Mouse (Mus musculus): Measurements from ENCODE around the gene Slc25a35. TPM values are rescaled to one million over a fixed set of nuclear protein-coding genes. Genes with fewer than 3 reads are reported as not detected.

The Slc25a35 gene
- 10 to 100 TPM in 1 of 2 experiments, 1 to 10 TPM in 1; 6.6 to 12.5 TPM for polyA plus RNA-seq (2017; shearing (Covaris generic))

DNA sequence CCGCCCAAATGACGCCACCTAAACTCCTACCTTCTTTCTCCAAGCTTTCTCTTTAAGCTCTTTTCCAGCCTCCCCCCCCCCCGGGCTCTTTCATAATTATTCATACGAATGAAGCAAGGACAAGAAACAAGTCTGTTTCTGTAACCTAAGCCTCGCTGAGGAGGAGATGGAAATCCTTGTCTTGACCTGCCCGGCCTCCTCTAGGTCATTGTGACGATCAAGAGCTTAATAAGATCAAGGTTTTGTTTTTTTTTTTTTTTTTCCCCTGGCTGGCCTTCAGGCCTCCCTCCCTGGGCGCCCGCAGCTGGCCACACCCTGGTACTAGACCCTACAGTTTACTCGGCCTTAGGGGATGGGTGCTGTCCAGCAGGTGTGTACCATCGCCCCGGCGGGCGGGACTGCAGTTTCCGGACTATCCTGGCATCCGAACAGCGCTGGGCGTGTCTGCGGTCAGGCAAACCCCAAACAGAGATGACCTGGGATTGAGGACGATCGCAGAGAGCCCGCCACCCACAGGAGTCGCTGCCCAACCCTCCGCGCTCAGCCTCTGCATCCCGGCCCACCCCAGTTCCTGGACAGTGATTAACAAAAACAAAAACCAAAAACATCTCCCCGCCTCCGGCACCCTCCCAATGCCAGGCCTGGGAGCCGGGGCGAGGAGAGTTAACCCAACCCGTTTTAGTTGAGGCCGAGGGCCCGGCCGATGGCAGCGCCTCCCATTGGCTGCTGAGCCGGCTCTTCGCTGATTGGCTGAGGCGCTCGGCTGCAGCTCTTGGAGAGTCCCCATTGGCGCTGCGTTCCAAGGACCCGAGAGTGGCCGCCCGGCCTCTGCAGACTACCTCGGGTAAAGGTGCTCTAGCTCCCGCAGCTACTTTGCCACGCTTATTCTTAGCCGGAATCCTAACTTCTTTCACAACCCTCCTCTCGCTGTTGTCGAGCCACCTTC lies at the start of gene Slc25a35:
TSS of gene Slc25a35 (plus strand) at position 795 of the 946 bp plus-strand sequence.

DNA sequence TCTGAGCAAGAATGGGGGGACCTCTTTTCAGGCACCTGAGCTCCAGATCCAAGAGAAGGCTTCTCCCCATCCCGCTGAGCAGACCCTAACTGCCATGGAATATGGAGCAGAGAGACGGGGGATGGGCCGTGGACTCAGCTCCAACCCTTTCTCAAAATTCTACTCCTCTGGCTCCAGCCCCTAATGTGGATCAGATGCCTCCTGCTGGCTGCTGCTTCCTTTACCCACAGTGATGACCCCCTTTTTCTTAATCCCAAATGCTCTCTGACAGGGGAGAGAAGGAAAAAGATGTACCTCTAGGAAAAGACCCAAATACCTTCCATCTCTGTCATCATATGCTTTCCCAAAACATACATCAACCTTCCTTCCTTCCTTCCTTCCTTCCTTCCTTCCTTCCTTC lies 41.0 kb upstream of the Slc25a35 start, which contains the start of gene Odf4:
TSS of gene Odf4 (minus strand) at position 101 of the 400 bp plus-strand sequence.

DNA sequence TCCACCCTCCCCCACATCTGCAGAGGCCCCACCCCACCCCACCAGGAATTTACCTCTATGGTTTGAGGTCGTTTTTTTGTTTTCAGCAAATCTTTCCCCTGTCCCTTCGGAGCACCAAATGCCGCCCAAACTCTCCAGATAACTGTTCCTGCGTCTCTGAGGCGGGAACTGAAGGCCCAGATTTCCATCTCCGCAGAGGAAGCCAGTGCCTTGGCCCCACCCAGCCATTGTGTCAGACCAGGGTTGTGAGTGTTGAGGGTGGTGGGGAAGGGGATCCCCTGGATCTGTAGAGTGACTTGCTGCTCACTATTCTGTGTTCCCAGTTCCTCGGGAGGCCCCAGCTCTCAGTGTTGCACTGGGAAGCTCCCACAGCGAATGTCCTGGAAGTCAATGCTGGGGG lies 10.6 kb upstream of the Slc25a35 start, which contains the start of gene Arhgef15:
TSS of gene Arhgef15 (minus strand) at position 173 of the 400 bp plus-strand sequence.

DNA sequence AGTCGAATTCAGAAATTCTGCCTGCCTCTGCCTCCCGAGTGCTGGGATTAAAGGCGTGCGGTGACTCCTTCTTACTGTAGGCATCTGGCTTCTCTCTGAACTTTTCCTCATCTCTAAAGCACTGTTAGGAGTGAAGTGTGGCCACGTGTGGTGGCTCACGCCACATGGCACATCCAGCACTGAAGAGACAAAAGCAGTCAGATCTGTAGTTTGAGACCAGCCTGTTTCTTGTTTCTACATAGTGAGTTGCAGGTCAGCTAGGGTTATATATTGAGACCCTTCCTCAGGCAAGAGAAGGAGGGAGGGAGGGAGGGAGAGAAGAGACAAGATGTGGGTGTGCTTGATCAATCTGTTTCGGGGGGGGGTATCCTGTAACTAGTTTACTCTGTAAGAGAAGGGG lies 7.2 kb downstream of the Slc25a35 start, which contains the start of gene Rangrf:
TSS of gene Rangrf (minus strand) at position 101 of the 400 bp plus-strand sequence.

DNA sequence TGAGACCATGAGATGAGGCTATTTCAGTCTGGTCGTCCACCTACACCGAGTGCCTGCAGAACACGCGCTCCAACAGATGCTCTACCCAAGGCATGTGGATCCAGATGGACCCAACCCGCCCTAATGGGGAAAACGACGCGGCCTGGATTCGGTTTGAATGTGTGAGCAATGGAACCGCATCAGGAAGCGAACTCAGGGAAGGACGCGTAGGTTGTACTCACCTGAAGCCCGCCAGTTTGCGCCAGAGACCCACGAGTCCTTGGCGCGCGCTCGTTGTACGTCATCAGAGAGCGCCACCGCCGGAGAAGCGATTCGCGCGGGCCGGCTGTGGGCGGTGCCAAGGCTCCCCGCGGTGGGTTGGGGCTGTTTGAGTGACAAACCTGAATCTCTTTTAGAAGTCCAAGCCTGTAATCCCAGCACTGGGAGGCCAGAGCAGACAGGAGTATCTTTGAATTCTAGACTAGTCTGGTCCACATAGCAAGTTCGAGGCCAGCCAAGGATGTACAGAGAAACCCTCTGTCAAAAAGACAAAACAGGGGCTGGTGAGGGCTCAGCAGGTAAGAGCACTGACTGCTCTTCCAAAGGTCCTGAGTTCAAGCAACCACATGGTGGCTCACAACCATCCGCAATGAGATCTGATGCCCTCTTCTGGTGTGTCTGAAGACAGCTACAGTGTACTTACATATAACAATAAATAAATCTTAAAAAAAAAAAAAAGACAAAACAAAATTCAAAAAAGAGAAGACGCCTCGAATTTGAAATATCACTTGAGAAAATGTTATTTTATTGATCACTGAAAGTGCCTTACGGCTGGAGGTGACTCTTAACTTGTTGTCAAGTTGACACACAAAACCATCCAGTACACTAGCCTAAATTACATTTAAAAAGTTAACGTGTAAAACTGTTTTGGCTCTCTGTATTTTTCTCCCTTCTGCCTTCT lies 40.5 kb downstream of the Slc25a35 start, which contains the start of gene Pfas:
TSS of gene Pfas (minus strand) at position 279 of the 940 bp plus-strand sequence.

DNA sequence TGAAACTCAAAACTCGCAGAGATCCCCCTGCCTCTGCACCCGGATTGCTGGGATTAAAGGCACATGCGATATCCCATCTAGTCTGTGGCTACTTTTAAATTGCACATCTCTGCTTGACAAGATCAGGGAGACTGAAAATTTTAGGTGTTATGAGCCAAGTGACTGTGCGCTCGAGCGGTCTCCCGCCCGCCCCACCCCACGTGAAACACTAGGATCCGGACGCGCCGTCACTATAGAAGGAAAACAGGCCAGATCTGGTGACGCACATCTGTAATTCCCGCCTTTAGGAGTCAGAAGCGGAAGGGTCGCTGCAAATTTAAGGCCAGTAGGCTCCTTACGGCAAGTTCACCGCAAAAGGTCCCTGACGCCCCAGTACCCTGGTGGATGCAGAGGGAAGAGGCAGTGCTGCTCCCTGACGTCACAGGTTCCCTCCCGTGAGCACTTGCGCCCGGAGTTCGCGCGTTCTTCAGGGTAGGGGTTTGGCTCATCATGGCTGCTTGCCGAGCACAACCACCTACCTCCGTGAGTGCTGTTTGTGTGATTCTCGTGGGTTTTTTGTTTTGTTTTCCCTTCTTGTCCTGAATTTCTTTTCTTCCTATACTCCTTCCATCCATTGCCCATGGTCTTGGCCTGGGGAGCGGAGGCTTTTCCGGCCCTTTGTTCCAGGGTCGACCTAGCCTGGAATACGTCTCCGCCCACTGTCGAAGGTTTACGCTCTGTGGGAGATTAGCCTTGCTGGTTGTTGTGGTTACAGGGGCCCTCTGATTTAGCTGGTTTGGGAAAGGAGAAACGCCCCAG lies 47.9 kb downstream of the Slc25a35 start, which contains the start of gene Ctc1:
TSS of gene Ctc1 (plus strand) at position 268 of the 798 bp plus-strand sequence.

Other genes with a start within 250 kb of the Slc25a35 start
- 10 to 100 TPM; 58.3 to 68.8 TPM for gene Ndel1, start 96.3 kb upstream of the Slc25a35 start, polyA plus RNA-seq (2017; shearing (Covaris generic))
- gene Rnf222, start 79.6 kb upstream of the Slc25a35 start, polyA plus RNA-seq (2017; shearing (Covaris generic)): under 1 TPM in 1 of 2 experiments, not detected in 1; 0.13 TPM
- gene Rpl26, start 66.5 kb upstream of the Slc25a35 start, polyA plus RNA-seq (2017; shearing (Covaris generic)): 100 to 1,000 TPM; 738 to 754 TPM
- 1 to 10 TPM in 1 of 2 experiments, under 1 TPM in 1; 0.51 to 4.0 TPM for gene Odf4, start 41.0 kb upstream of the Slc25a35 start, polyA plus RNA-seq (2017; shearing (Covaris generic))
- gene Arhgef15, start 10.7 kb upstream of the Slc25a35 start, polyA plus RNA-seq (2017; shearing (Covaris generic)): under 1 TPM; 0.19 to 0.78 TPM
- 10 to 100 TPM; 20.6 to 25.1 TPM for gene Rangrf, start 7.1 kb downstream of the Slc25a35 start, polyA plus RNA-seq (2017; shearing (Covaris generic))
- 1 to 10 TPM; 3.4 to 4.0 TPM for gene Pfas, start 40.3 kb downstream of the Slc25a35 start, polyA plus RNA-seq (2017; shearing (Covaris generic))
- gene Ctc1, start 47.8 kb downstream of the Slc25a35 start, polyA plus RNA-seq (2017; shearing (Covaris generic)): 10 to 100 TPM; 21.2 to 28.1 TPM
- 1 to 10 TPM; 3.4 to 5.2 TPM for gene Aurkb, start 77.5 kb downstream of the Slc25a35 start, polyA plus RNA-seq (2017; shearing (Covaris generic))
- 1 to 10 TPM; 6.4 to 7.6 TPM for gene Borcs6, start 91.6 kb downstream of the Slc25a35 start, polyA plus RNA-seq (2017; shearing (Covaris generic))
- 1 to 10 TPM; 2.4 to 4.8 TPM for gene Tmem107, start 102.7 kb downstream of the Slc25a35 start, polyA plus RNA-seq (2017; shearing (Covaris generic))
- gene Vamp2, start 120.4 kb downstream of the Slc25a35 start, polyA plus RNA-seq (2017; shearing (Covaris generic)): 100 to 1,000 TPM; 137 to 175 TPM
- 10 to 100 TPM in 1 of 2 experiments, 1 to 10 TPM in 1; 4.8 to 12.0 TPM for gene Per1, start 127.1 kb downstream of the Slc25a35 start, polyA plus RNA-seq (2017; shearing (Covaris generic))
- gene Hes7, start 152.3 kb downstream of the Slc25a35 start, polyA plus RNA-seq (2017; shearing (Covaris generic)): under 1 TPM in 1 of 2 experiments, not detected in 1; 0.51 TPM
- under 1 TPM in 1 of 2 experiments, not detected in 1; 0.40 TPM for gene 9130213A22Rik, start 154.5 kb downstream of the Slc25a35 start, polyA plus RNA-seq (2017; shearing (Covaris generic))
- gene Aloxe3, start 157.8 kb downstream of the Slc25a35 start, polyA plus RNA-seq (2017; shearing (Covaris generic)): 1 to 10 TPM in 1 of 2 experiments, under 1 TPM in 1; 0.27 to 1.6 TPM
- gene Alox12b, start 188.9 kb downstream of the Slc25a35 start, polyA plus RNA-seq (2017; shearing (Covaris generic)): under 1 TPM in 1 of 2 experiments, not detected in 1; 0.18 TPM
- gene Alox8, start 229.7 kb downstream of the Slc25a35 start, polyA plus RNA-seq (2017; shearing (Covaris generic)): 10 to 100 TPM in 1 of 2 experiments, 1 to 10 TPM in 1; 5.9 to 12.5 TPM